Mouse (Mus musculus): Measurements from ENCODE around the gene Tnrc18. TPM values are rescaled to one million over a fixed set of nuclear protein-coding genes. Genes with fewer than 3 reads are reported as not detected.

Gene Tnrc18
- total and polyA plus RNA-seq, 3 experiments = 0.71 to 7.7 (median 5.2) TPM

DNA sequence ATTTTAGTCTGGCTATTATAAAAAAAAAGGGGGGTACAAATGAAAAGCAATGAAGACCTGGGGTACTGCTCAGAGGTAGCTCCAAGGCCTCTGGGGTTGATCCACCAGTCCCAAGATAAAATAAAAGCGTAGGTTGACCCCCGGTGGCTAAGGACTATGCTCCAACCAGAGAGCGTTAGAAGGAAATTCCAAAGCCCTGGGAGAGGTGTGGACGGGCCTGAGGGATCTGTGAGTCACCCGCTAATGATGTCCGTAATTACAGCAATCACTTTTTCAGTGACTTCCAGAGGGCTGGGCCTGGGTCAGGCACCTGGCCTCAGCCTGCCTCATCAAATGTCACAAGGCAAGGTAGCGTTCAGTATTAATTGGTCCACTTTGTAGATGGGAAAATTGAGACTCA, 9.8 kb downstream of the Tnrc18 start:
- Histone ChIP-seq H3K4me3 (replicated peaks in 1 of 3; ENCODE audit: low read depth in 2 of 3, low read length in 2 of 3, poor library complexity in 1 of 3) (no peak overlapping the region), H3K36me3 (replicated peaks in 1 of 2; ENCODE audit: control insufficient read depth in 1 of 2, insufficient read depth in 1 of 2, low read length in 1 of 2) (no peaks in the 10 kb centered on the region), H3K4me1 (ENCODE audit: control insufficient read depth in 1 of 2, insufficient read depth in 2 of 2) (no peaks in the 10 kb centered on the region), H3K27me3 (replicated peaks) (peaks cover 1% of the 10 kb centered on the region), H3K4me2 (ENCODE audit: insufficient read depth, low read depth, poor library complexity, severe bottlenecking) (no peak overlapping the region), H3K27ac (ENCODE audit: insufficient read depth, low read depth) (no peak overlapping the region), H3K9me3 (replicated peaks; ENCODE audit: low read length) (no peaks in the 10 kb centered on the region), H3K79me2 (replicated peaks; ENCODE audit: control insufficient read depth, extremely low read depth, insufficient read depth, poor library complexity, severe bottlenecking) (no peaks in the 10 kb centered on the region), H3K9ac (ENCODE audit: insufficient read depth, low read depth) (no peak overlapping the region)
- TF ChIP-seq UBTF (IDR thresholded peaks at IDR 0.05; ENCODE audit: low read depth, low read length) (no peak), MAX (IDR thresholded peaks at IDR 0.05; ENCODE audit: low read length) (no peak), HCFC1 (IDR thresholded peaks at IDR 0.05; ENCODE audit: low read depth, low read length) (no peak), EP300 (IDR thresholded peaks at IDR 0.05; ENCODE audit: low read length) (no peak), KAT2A (IDR thresholded peaks at IDR 0.05; ENCODE audit: insufficient replicate concordance, low read length) (no peak), NELFE (IDR thresholded peaks at IDR 0.05; ENCODE audit: low read depth, low read length) (no peak)
- DNase-seq (ENCODE audit: extremely low read depth) = no peak
- dilution Hi-C loops (cut with MboI; ENCODE audit: extremely low pct_ligation_motif_present, extremely low pct_unique_long_range_greater_than_20kb, low sequenced_read_pairs) (no loop called here), in situ Hi-C loops (cut with MboI; ENCODE audit: low pct_ligation_motif_present, low pct_unique_long_range_greater_than_20kb, low sequenced_read_pairs) (no loop called here)

DNA sequence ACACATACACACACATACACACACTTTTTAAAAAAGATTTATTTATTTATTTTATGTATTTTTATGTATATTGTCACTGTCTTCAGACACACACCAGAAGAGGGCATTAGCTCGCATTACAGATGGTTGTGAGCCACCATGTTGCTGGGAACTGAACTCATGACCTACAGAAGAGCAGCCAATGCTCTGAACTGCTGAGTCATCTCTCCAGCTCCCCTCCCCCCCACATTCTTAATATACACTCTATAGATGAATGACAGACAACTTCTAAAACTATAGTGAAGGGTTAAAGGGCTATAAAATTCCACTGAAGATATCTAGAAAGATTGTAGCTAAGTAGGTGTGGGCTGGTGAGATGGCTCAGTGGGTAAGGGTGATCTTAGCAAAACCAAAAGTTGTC, 13.7 kb downstream of the Tnrc18 start:
- Histone ChIP-seq H3K9me3 (replicated peaks; ENCODE audit: low read length) (no peaks in the 10 kb centered on the region), H3K9ac (ENCODE audit: insufficient read depth, low read depth) (no peak overlapping the region), H3K4me1 (ENCODE audit: control insufficient read depth in 1 of 2, insufficient read depth in 2 of 2) (no peaks in the 10 kb centered on the region), H3K79me2 (replicated peaks; ENCODE audit: control insufficient read depth, extremely low read depth, insufficient read depth, poor library complexity, severe bottlenecking) (no peaks in the 10 kb centered on the region), H3K27me3 (replicated peaks) (no peaks in the 10 kb centered on the region), H3K4me3 (replicated peaks in 1 of 3; ENCODE audit: low read depth in 2 of 3, low read length in 2 of 3, poor library complexity in 1 of 3) (no peak overlapping the region), H3K4me2 (ENCODE audit: insufficient read depth, low read depth, poor library complexity, severe bottlenecking) (no peak overlapping the region), H3K36me3 (replicated peaks in 1 of 2; ENCODE audit: control insufficient read depth in 1 of 2, insufficient read depth in 1 of 2, low read length in 1 of 2) (no peaks in the 10 kb centered on the region), H3K27ac (ENCODE audit: insufficient read depth, low read depth) (no peak overlapping the region)
- dilution Hi-C loops (cut with MboI; ENCODE audit: extremely low pct_ligation_motif_present, extremely low pct_unique_long_range_greater_than_20kb, low sequenced_read_pairs) (no loop called here), in situ Hi-C loops (cut with MboI; ENCODE audit: low pct_ligation_motif_present, low pct_unique_long_range_greater_than_20kb, low sequenced_read_pairs) (no loop called here)
- TF ChIP-seq MAFK (IDR thresholded peaks at IDR 0.05; ENCODE audit: insufficient replicate concordance, low read length) = peak; percentile 45; the same call in 1 of the 2 replicates
- no peak for TF ChIP-seq JUN (IDR thresholded peaks at IDR 0.05; ENCODE audit: insufficient read depth, low read depth, low read length)
- no peak for TF ChIP-seq POLR2A (IDR thresholded peaks at IDR 0.05; ENCODE audit: low read depth, low read length)
- no peak for DNase-seq (ENCODE audit: extremely low read depth)

DNA sequence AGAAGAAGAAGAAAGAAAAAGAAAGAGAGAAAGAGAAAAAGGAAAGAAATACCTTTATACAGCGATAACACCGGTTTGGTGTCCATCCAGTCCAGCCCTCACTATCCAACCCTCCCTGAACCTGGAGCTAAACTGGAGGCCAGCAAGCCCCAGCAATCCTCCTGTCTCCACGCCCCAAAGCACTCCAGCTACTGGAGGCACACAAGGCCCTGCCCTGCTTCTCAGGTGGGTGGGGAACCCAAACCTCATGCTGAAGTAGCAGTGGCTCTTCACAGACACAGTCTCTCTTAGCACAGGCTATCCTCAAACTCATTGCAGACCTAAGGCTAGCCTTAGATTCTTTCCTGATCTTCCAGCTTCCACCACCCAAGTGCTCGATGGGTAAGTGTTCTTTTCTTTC, 14.6 kb downstream of the Tnrc18 start:
- Histone ChIP-seq H3K27me3 (replicated peaks) (no peaks in the 10 kb centered on the region), H3K9me3 (replicated peaks; ENCODE audit: low read length) (no peaks in the 10 kb centered on the region), H3K4me2 (ENCODE audit: insufficient read depth, low read depth, poor library complexity, severe bottlenecking) (no peak overlapping the region), H3K4me3 (replicated peaks in 1 of 3; ENCODE audit: low read depth in 2 of 3, low read length in 2 of 3, poor library complexity in 1 of 3) (no peak overlapping the region), H3K79me2 (replicated peaks; ENCODE audit: control insufficient read depth, extremely low read depth, insufficient read depth, poor library complexity, severe bottlenecking) (no peaks in the 10 kb centered on the region), H3K4me1 (ENCODE audit: control insufficient read depth in 1 of 2, insufficient read depth in 2 of 2) (no peaks in the 10 kb centered on the region), H3K9ac (ENCODE audit: insufficient read depth, low read depth) (no peak overlapping the region), H3K36me3 (replicated peaks in 1 of 2; ENCODE audit: control insufficient read depth in 1 of 2, insufficient read depth in 1 of 2, low read length in 1 of 2) (no peaks in the 10 kb centered on the region), H3K27ac (ENCODE audit: insufficient read depth, low read depth) (no peak overlapping the region)
- in situ Hi-C loops (cut with MboI; ENCODE audit: low pct_ligation_motif_present, low pct_unique_long_range_greater_than_20kb, low sequenced_read_pairs) (no loop called here), dilution Hi-C loops (cut with MboI; ENCODE audit: extremely low pct_ligation_motif_present, extremely low pct_unique_long_range_greater_than_20kb, low sequenced_read_pairs) (no loop called here)
- DNase-seq (ENCODE audit: extremely low read depth) = no peak
- TF ChIP-seq MAZ (IDR thresholded peaks at IDR 0.05; ENCODE audit: low read depth, low read length) (no peak), GABPA (IDR thresholded peaks at IDR 0.05; ENCODE audit: insufficient replicate concordance, low read depth, low read length) (no peak)

Data from CH12.LX (cell line).